Mouse (Mus musculus): ENCODE results near the gene Hunk.

Gene Hunk

GRCm38 (mm10) chr16:90385688-90386513 lies at the start of gene Hunk:
Hunk (plus strand) TSS chr16:90386013.
- DNase-seq (ENCODE audit: low spot score) = no peak

DNA sequence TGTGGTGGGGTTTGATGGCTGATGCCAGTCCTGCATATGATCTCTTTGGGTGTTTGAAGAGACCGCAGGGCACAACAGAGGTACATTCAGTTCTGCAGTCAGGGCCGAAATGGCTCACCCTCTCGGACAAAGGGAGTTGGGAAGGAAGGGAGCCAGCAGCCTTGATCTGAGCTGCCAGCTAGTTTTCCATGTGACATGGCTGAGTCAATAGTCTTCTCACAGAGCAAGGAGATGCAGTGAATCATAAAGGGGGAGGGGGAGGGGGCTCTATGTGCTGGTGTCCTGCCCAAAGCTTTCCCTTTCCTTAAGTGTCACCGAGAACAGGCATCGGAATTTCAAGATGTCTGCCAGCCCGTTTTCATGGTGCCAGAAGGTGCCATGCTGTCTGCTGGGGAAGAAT lies 46.8 kb upstream of the Hunk start:
- DNase-seq (ENCODE audit: low spot score) = no peak

GRCm38 (mm10) chr16:90341086-90341485 lies 44.7 kb upstream of the Hunk start:
- no peak for DNase-seq (ENCODE audit: low spot score)

DNA sequence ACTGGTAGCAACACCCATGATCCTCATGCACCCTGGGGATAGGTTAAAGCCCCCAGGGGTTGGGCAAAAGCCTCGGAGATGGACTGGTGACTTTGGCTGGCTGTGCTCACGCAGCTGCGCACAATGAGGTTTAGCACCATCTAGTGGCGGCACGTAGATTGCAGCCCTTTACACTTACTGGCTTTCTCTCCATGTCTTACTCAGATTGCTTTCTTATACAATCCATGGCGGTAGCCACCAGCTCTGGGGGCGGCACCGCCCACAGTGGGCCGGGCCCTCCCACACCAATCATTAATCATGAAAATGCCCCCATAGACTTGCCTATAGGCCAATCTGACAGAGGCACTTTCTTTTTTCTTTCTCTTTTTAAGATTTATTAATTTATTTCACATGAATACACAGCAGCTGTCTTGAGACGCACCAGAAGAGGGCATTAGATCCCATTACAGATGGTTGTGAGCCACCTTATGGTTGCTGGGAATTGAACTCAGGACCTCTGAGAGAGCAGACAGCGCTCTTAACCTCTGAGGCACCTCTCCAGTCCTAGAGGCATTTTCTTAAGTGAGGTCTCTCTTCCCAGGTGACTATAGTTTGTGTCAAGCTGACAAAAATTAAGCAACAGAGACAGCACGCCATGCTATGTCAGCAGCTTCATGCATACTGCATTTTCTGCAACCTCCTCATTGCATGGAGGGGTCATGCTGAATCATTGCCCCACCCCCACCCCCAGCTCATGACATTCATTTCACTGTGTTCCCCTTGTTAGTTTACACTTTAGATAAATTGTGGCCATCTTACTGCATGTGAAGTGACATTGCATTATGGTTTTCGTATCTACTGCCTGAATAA lies 35.9 kb upstream of the Hunk start:
- peak; percentile 53 for DNase-seq (ENCODE audit: low spot score)

DNA sequence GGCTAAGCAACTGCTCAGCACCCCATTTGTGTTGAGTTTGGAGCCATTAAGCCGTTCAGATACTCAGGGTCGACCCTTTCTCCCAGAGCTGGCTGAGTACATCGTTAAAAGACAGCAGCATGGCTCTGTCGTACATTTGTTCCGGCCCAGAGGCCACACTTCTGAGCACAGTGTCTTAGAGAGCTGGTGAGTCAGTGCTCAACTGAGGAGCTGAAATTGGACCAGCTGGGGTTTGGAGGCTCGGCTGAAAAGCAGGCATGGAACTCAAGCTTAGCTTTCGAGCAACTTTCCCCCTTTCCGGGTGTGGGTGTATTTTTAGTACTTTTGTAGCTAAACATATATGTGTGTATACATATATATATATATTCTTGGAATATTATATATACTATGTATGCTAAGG lies 34.1 kb upstream of the Hunk start:
- DNase-seq (ENCODE audit: low spot score) = no peak

GRCm38 (mm10) chr16:90352691-90353090 lies 33.1 kb upstream of the Hunk start:
- DNase-seq (ENCODE audit: low spot score) = no peak

GRCm38 (mm10) chr16:90353156-90353555 lies 32.7 kb upstream of the Hunk start:
- no peak for DNase-seq (ENCODE audit: low spot score)

DNA sequence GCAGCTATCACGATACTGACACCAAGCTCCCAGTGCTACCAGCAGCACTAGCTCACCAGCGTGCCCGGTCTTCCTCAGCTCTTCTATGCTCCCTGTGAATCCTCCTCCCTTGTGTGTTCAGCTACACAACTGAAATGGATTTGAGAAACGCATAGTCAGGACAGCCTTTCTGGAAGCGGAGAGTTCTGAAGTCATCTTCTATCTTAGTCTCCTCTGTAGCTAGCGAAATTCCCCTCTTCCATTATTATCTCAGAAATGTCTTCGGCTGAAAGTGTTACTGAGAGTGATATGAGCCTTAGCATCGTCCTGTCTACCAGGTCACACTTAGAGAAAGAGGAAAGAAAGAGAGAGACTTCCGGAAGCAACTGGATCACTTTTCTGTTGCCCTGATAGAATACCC lies 26.5 kb upstream of the Hunk start:
- DNase-seq (ENCODE audit: low spot score) = no peak

GRCm38 (mm10) chr16:90359750-90360149 lies 26.1 kb upstream of the Hunk start:
- DNase-seq (ENCODE audit: low spot score) = no peak

DNA sequence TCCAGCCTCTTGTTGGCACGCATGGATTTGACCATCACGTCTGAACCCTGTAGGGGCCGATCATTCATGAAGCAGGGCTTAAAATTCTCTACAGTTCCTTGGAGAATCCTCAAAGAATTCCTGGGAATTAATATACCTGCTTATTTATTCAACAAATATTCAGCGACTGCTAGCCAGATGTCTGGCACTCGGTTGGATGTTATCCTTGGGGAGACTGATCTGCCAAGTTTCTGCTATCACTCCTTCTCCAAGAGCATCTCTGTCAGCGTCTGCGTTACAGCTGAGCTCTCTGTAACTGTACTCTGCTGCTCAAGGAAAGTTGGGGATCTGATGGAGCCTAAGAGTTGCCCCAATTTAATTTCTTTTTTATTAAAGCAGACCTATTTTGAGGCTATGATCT lies 25.5 kb upstream of the Hunk start:
- no peak for DNase-seq (ENCODE audit: low spot score)

GRCm38 (mm10) chr16:90362926-90363325 lies 22.9 kb upstream of the Hunk start:
- no peak for DNase-seq (ENCODE audit: low spot score)

DNA sequence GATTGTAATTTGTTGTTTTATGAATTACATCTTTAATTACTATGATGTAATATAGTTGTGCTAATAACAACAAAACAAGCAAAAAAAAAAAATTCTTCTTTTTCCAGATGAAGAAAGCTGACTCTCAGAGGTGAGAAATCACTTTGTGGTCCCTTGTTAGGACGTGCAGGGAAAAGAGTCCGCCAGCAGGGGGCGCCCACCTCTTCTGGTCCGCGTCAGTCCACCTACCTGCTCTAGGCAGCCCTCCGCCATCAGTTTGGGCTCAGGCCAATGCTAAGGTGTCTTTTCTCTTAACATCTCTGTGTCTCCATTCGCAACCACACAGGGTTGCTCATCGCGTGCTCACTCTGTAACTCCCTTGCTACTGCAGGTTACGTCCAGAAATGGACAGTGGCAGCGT lies 5.9 kb upstream of the Hunk start:
- peak; percentile 34 for DNase-seq (ENCODE audit: low spot score)

- DNase-seq (ENCODE audit: low spot score) = no peak
Observed at GRCm38 (mm10) chr16:90381633-90382032, 4.2 kb upstream of the Hunk start.

DNA sequence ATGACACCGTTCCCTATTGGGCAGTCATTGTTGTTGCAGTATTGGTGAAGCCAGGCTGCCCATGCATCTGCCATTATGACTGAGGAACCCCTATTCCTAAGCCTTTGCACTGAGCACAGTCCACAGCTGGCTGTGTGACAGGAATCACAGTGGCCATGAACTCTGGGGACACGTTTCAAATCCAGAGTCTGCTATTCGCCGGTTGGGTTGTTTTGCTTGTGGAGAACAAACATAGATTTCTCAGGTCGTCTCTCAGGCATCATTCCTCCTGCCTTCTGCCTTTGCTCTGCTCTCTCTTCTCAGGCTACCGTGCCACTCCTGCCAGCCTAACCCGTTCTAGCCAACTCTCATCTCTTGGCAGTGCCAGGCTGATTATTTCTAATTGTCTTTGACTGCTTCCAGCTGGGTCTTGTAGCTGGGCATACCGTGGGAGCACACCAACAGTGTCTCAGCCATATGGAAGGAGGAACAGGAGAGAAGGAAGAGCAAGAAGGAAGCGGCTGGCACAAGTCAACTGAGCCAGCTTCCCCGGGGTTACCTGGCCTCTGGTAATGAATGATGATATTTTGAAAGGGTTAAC lies 3.0 kb upstream of the Hunk start:
- DNase-seq (ENCODE audit: low spot score) = no peak

- no peak for DNase-seq (ENCODE audit: low spot score)
Observed at GRCm38 (mm10) chr16:90384058-90384457, 1.8 kb upstream of the Hunk start.

GRCm38 (mm10) chr16:90384846-90385245 lies 967 bp upstream of the Hunk start:
- no peak for DNase-seq (ENCODE audit: low spot score)

- DNase-seq (ENCODE audit: low spot score) = no peak
Observed at GRCm38 (mm10) chr16:90385326-90385687, 506 bp upstream of the Hunk start.

- DNase-seq (ENCODE audit: low spot score) = peak; percentile 4
Observed at GRCm38 (mm10) chr16:90386514-90387160, 824 bp downstream of the Hunk start.

DNA sequence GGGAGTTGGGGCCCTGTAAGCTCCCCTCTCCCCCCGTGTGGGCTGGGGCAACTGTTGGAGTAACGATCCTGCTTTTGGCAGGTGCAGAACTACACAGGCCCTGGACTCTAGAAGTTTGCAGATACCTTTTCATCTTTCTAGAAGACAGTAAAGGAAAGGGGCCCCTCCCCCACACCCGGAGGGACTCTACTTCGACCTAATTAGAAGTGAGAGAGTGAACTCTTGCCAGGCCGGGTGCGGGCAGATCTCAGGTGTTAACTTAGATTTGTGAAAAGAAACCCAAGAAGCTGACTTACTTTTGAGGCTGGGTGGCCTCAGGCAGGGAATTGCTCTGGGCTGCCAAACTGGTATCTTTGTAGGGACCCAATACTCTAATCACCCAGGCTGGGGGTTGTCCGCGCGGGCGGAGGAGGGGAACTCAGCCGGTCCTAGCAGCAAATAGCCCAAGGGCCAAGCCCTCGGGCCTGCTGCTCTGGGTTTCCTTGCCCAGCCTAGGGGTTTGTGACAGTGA lies 1.4 kb downstream of the Hunk start:
- DNase-seq (ENCODE audit: low spot score) = no peak

DNA sequence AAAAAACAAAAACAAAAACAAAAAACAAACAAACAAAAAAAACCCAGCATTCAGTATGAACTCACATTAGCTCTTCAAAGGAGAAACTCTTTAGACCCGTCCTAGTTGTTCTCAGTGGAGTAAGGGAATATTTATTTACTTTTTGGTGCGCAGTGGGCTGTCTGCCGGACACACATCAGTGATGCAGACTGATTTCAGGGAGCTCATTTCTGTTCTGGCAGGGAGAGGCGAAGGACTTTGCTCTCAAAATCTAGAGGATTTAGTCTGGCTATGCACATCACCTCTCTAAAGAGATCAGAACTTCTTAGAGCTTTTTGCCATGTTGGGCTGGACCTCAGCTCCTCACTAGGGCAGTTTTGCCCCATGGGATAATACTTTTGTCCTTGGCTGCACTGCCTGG lies 2.1 kb downstream of the Hunk start:
- DNase-seq (ENCODE audit: low spot score) = no peak

- DNase-seq (ENCODE audit: low spot score) = no peak
Observed at GRCm38 (mm10) chr16:90389103-90389750, 3.4 kb downstream of the Hunk start.

GRCm38 (mm10) chr16:90390731-90391130 lies 4.9 kb downstream of the Hunk start:
- no peak for DNase-seq (ENCODE audit: low spot score)

All from T-cell, adult 2 months (primary cell).